Mouse (Mus musculus): ENCODE data around the gene Olfr1359. TPM values are rescaled to one million over a fixed set of nuclear protein-coding genes. Genes with fewer than 3 reads are reported as not detected.
A peak's percentile ranks its signal among the peaks of the same experiment; 100 is the strongest.

Gene Olfr1359
- not detected in 2 replicates for polyA plus RNA-seq (2014; fragmentation: Nextera tagmentation; extraction: Ambion mirVana)

- no peak within 1 kb of the TSS for H3K9ac ChIP-seq (ENCODE audit: low read length)
- H3K27me3 ChIP-seq (replicated peaks; ENCODE audit: control insufficient read depth, insufficient read depth, low read length) = no peaks in the 10 kb centered on the region
- no peaks in the 10 kb centered on the region for H3K4me1 ChIP-seq (ENCODE audit: control insufficient read depth, insufficient read depth, low read length)
- H3K4me3 ChIP-seq (ENCODE audit: low read depth, low read length) = no peak within 1 kb of the TSS
- no peak for DNase-seq (ENCODE audit: low spot score)
- H3K27ac ChIP-seq (ENCODE audit: low read depth, low read length) = no peak within 1 kb of the TSS
- H3K9me3 ChIP-seq (replicated peaks; ENCODE audit: control insufficient read depth, low read length) = no peaks in the 10 kb centered on the region
- no peak for ATAC-seq
- H3K4me2 ChIP-seq (ENCODE audit: low read length) = no peak within 1 kb of the TSS
- H3K36me3 ChIP-seq (ENCODE audit: control insufficient read depth, insufficient read depth, low read length) = no peaks in the 10 kb centered on the region
Observed at GRCm38 (mm10) chr13:21697811-21698210, at the start of gene Olfr1359. Gene Olfr1359 (plus strand): TSS chr13:21698111.

GRCm38 (mm10) chr13:21663286-21663685 is 34.6 kb upstream of the Olfr1359 start, which contains the start of gene Olfr1361:
Gene Olfr1361 (minus strand): TSS chr13:21663386.
- Histone ChIP-seq H3K27me3 (replicated peaks; ENCODE audit: control insufficient read depth, insufficient read depth, low read length) (no peaks in the 10 kb centered on the region), H3K4me3 (ENCODE audit: low read depth, low read length) (no peak within 1 kb of the TSS), H3K9ac (ENCODE audit: low read length) (no peak within 1 kb of the TSS), H3K4me2 (ENCODE audit: low read length) (no peak within 1 kb of the TSS), H3K4me1 (ENCODE audit: control insufficient read depth, insufficient read depth, low read length) (no peaks in the 10 kb centered on the region), H3K27ac (ENCODE audit: low read depth, low read length) (no peak within 1 kb of the TSS), H3K36me3 (ENCODE audit: control insufficient read depth, insufficient read depth, low read length) (no peaks in the 10 kb centered on the region), H3K9me3 (replicated peaks; ENCODE audit: control insufficient read depth, low read length) (no peaks in the 10 kb centered on the region)
- DNase-seq (ENCODE audit: low spot score) = no peak
- WGBS = 85% methylated on average over 2 of the region's 2 CpGs
- no peak for ATAC-seq

- H3K9me3 ChIP-seq (replicated peaks; ENCODE audit: control insufficient read depth, low read length) = no peaks in the 10 kb centered on the region
- H3K36me3 ChIP-seq (ENCODE audit: control insufficient read depth, insufficient read depth, low read length) = no peaks in the 10 kb centered on the region
- 90% methylated on average over 2 of the region's 2 CpGs for WGBS
- H3K4me3 ChIP-seq (ENCODE audit: low read depth, low read length) = no peak within 1 kb of the TSS
- no peak for ATAC-seq
- no peak within 1 kb of the TSS for H3K27ac ChIP-seq (ENCODE audit: low read depth, low read length)
- no peak within 1 kb of the TSS for H3K4me2 ChIP-seq (ENCODE audit: low read length)
- DNase-seq (ENCODE audit: low spot score) = no peak
- no peak within 1 kb of the TSS for H3K9ac ChIP-seq (ENCODE audit: low read length)
- no peaks in the 10 kb centered on the region for H3K27me3 ChIP-seq (replicated peaks; ENCODE audit: control insufficient read depth, insufficient read depth, low read length)
- no peaks in the 10 kb centered on the region for H3K4me1 ChIP-seq (ENCODE audit: control insufficient read depth, insufficient read depth, low read length)
Observed at GRCm38 (mm10) chr13:21677305-21677704, 20.6 kb upstream of the Olfr1359 start, which contains the start of gene Olfr1360. Gene Olfr1360 (minus strand): TSS chr13:21677405.

- 71% methylated on average over 4 of the region's 4 CpGs for WGBS
- no peak overlapping the region for H3K4me2 ChIP-seq (ENCODE audit: low read length)
- no peaks in the 10 kb centered on the region for H3K27me3 ChIP-seq (replicated peaks; ENCODE audit: control insufficient read depth, insufficient read depth, low read length)
- ATAC-seq (no peak), DNase-seq (ENCODE audit: low spot score) (no peak)
- no peak overlapping the region for H3K4me3 ChIP-seq (ENCODE audit: low read depth, low read length)
- no peak overlapping the region for H3K27ac ChIP-seq (ENCODE audit: low read depth, low read length)
- H3K9ac ChIP-seq (ENCODE audit: low read length) = no peak overlapping the region
- no peaks in the 10 kb centered on the region for H3K4me1 ChIP-seq (ENCODE audit: control insufficient read depth, insufficient read depth, low read length)
- H3K9me3 ChIP-seq (replicated peaks; ENCODE audit: control insufficient read depth, low read length) = no peaks in the 10 kb centered on the region
- H3K36me3 ChIP-seq (ENCODE audit: control insufficient read depth, insufficient read depth, low read length) = no peaks in the 10 kb centered on the region
Observed at GRCm38 (mm10) chr13:21706669-21707068, 8.8 kb downstream of the Olfr1359 start.

- no peaks in the 10 kb centered on the region for H3K9me3 ChIP-seq (replicated peaks; ENCODE audit: control insufficient read depth, low read length)
- peak overlapping the region; percentile 67 for H3K4me2 ChIP-seq (ENCODE audit: low read length)
Observed at GRCm38 (mm10) chr13:21710031-21710711, 12.3 kb downstream of the Olfr1359 start.

GRCm38 (mm10) chr13:21710821-21711525 is 13.1 kb downstream of the Olfr1359 start:
- Histone ChIP-seq H3K27ac (ENCODE audit: low read depth, low read length) (no peak overlapping the region), H3K9ac (ENCODE audit: low read length) (peak overlapping the region; percentile 54), H3K4me2 (ENCODE audit: low read length) (peak overlapping the region; percentile 67), H3K27me3 (replicated peaks; ENCODE audit: control insufficient read depth, insufficient read depth, low read length) (no peaks in the 10 kb centered on the region), H3K36me3 (ENCODE audit: control insufficient read depth, insufficient read depth, low read length) (no peaks in the 10 kb centered on the region), H3K9me3 (replicated peaks; ENCODE audit: control insufficient read depth, low read length) (no peaks in the 10 kb centered on the region), H3K4me3 (ENCODE audit: low read depth, low read length) (peak overlapping the region; percentile 56), H3K4me1 (ENCODE audit: control insufficient read depth, insufficient read depth, low read length) (peaks cover 8% of the 10 kb centered on the region)
- DNase-seq (ENCODE audit: low spot score) (peak; percentile 84), ATAC-seq (peak; percentile 84)
- WGBS = 2% methylated on average over 22 of the region's 22 CpGs

More at GRCm38 (mm10) chr13:21710031-21710711, 12.3 kb downstream of the Olfr1359 start:
- H3K27me3 ChIP-seq (replicated peaks; ENCODE audit: control insufficient read depth, insufficient read depth, low read length) = no peaks in the 10 kb centered on the region
- H3K36me3 ChIP-seq (ENCODE audit: control insufficient read depth, insufficient read depth, low read length) = no peaks in the 10 kb centered on the region
- DNase-seq (ENCODE audit: low spot score) = peak; percentile 89
- peaks cover 4% of the 10 kb centered on the region for H3K4me1 ChIP-seq (ENCODE audit: control insufficient read depth, insufficient read depth, low read length)
- peak overlapping the region; percentile 63 for H3K9ac ChIP-seq (ENCODE audit: low read length)
- peak; percentile 86 for ATAC-seq
- H3K4me3 ChIP-seq (ENCODE audit: low read depth, low read length) = peak overlapping the region; percentile 56
- H3K27ac ChIP-seq (ENCODE audit: low read depth, low read length) = peak overlapping the region; percentile 66; the same call in 1 of the 2 replicates
- WGBS = under 1% methylated on average over 32 of the region's 32 CpGs

- no peak for ATAC-seq
Observed at GRCm38 (mm10) chr13:21711698-21712097, 13.8 kb downstream of the Olfr1359 start.

GRCm38 (mm10) chr13:21714725-21715124 is 16.8 kb downstream of the Olfr1359 start:
- peak overlapping the region; percentile 78 for H3K4me2 ChIP-seq (ENCODE audit: low read length)
- ATAC-seq (no peak), DNase-seq (ENCODE audit: low spot score) (peak; percentile 83)
- WGBS = under 1% methylated on average over 7 of the region's 7 CpGs
- peak overlapping the region; percentile 69 for H3K9ac ChIP-seq (ENCODE audit: low read length)
- peak overlapping the region; percentile 40 for H3K4me3 ChIP-seq (ENCODE audit: low read depth, low read length)
- no peaks in the 10 kb centered on the region for H3K36me3 ChIP-seq (ENCODE audit: control insufficient read depth, insufficient read depth, low read length)
- H3K4me1 ChIP-seq (ENCODE audit: control insufficient read depth, insufficient read depth, low read length) = peaks cover 15% of the 10 kb centered on the region
- peak overlapping the region; percentile 94 for H3K27ac ChIP-seq (ENCODE audit: low read depth, low read length)
- H3K9me3 ChIP-seq (replicated peaks; ENCODE audit: control insufficient read depth, low read length) = no peaks in the 10 kb centered on the region
- H3K27me3 ChIP-seq (replicated peaks; ENCODE audit: control insufficient read depth, insufficient read depth, low read length) = no peaks in the 10 kb centered on the region

More at GRCm38 (mm10) chr13:21711698-21712097, 13.8 kb downstream of the Olfr1359 start:
- H3K9ac ChIP-seq (ENCODE audit: low read length) = peak overlapping the region; percentile 54; the same call in 1 of the 2 replicates
- no peak for DNase-seq (ENCODE audit: low spot score)
- no peaks in the 10 kb centered on the region for H3K27me3 ChIP-seq (replicated peaks; ENCODE audit: control insufficient read depth, insufficient read depth, low read length)
- H3K27ac ChIP-seq (ENCODE audit: low read depth, low read length) = no peak overlapping the region
- H3K4me2 ChIP-seq (ENCODE audit: low read length) = peak overlapping the region; percentile 67
- peaks cover 8% of the 10 kb centered on the region for H3K4me1 ChIP-seq (ENCODE audit: control insufficient read depth, insufficient read depth, low read length)
- H3K36me3 ChIP-seq (ENCODE audit: control insufficient read depth, insufficient read depth, low read length) = no peaks in the 10 kb centered on the region
- H3K9me3 ChIP-seq (replicated peaks; ENCODE audit: control insufficient read depth, low read length) = no peaks in the 10 kb centered on the region
- peak overlapping the region; percentile 56 for H3K4me3 ChIP-seq (ENCODE audit: low read depth, low read length)
- WGBS = 19% methylated on average over 4 of the region's 4 CpGs

Data from forebrain, embryonic 14.5 days (tissue).